Mouse (Mus musculus): Measurements from ENCODE around the gene Olfr385.
"Not testable (repeated sequence)": the region's sequence is repeated elsewhere in the genome, so short reads cannot be mapped to it uniquely, and the experiment has no call there.

Gene Olfr385

DNA sequence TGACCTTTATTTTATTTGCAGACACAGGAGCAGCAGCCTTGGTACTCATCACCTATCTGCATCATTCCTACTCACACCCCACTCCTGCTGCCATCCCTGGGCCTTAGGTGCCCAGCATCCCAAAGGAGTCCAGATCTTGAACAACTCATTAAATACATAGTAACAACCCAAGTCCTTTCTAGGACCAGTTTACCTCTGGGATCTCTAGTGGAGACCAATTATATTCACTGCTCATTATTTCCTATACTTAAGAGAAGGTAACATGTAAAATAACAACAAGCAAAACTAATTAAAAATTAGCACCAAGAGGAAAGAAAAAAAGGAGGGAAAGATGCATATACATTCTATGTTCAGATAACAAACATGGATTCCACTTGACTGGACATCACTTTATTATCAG is at the start of gene Olfr385:
Gene Olfr385, minus strand, starts transcription at position 101 of the 400 bp plus-strand sequence.
- in situ Hi-C loops (cut with MboI, MseI), result no loop called here

GRCm38 (mm10) chr11:73598294-73598693 is 5.5 kb upstream of the Olfr385 start, which contains the start of gene Olfr384:
TSS of gene Olfr384 (plus strand) at chr11:73598594.
- in situ Hi-C loops (cut with MboI, MseI), result no loop called here

DNA sequence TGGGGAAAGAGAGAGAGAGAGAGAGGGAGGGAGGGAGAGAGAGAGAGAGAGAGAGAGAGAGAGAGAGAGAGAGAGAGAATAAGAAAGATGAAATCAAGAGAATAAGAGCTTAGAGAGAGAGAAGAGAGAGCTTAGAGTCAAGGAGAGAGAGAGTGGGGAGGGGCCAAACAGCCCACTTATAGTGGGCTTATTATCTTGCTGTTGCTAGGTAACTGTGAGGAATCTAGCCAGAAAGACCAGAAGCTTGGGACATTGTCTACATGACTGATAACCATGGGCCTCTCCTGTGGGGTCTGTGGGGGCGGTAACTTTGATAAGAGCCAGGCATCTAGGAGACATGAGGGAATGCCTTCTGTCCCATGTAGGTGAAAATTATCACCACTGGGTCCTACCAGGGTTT is 9.6 kb downstream of the Olfr385 start:
- in situ Hi-C loops (cut with MboI, MseI), result not testable (repeated sequence)

DNA sequence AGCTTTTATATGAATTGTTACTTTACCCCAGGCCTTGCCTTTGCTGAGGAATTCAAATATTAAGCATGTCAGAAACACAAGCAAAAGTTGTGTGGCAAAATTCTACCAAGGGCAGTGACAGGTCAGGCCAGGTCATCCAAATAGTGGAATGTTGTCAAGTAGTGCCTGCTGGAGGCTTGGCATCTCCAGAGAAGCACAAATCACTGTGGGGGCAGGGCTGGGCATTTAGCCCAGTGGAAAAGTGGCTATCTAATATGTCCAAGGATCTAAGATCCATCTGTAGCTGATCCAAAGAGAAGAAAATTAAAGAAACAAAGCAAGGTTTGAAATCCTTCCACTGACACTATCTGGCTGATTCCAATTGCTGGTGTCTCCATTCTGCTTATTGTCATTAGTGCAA is 12.9 kb downstream of the Olfr385 start:
- in situ Hi-C loops (cut with MboI, MseI), result no loop called here

Data from T-helper 17 cell (primary cell).